Mouse (Mus musculus) MEL (cell line): ENCODE results near the gene Apbb2. TPM values are rescaled to one million over a fixed set of nuclear protein-coding genes. Genes with fewer than 3 reads are reported as not detected.

Experiments used
- DNase-seq: peaks from one replicate; pipeline ENCODE4 v3.0.0; 2011; ENCODE audit warnings: low read depth, low spot score
- H3K27ac ChIP-seq: 2 replicates; pipeline ENCODE4 v1.5.1; 2012; ENCODE audit warnings: low read depth, mild to moderate bottlenecking, control low read depth, low read length, moderate library complexity; ENCODE audit not compliant: control insufficient read depth
- H3K27me3 ChIP-seq, 2 experiments: fragments of 150-350 bp in 1 of 2; sonication (generic) in 1 of 2; 2 replicates each; pipeline ENCODE4 v1.6.1; 2012; ENCODE audit warnings: low read length in 2 of 2, mild to moderate bottlenecking in 2 of 2, improper control_type of control experiment in 1 of 2, moderate library complexity in 1 of 2; ENCODE audit not compliant: insufficient read depth in 2 of 2, control insufficient read depth in 1 of 2
- H3K36me3 ChIP-seq, 2 experiments: 2 replicates each; pipeline ENCODE4 v1.6.1; 2012 to 2014; ENCODE audit warnings: low read length in 2 of 2, improper control_type of control experiment in 1 of 2, inconsistent platforms in 1 of 2, mild to moderate bottlenecking in 1 of 2; ENCODE audit not compliant: insufficient read depth in 2 of 2, control insufficient read depth in 1 of 2
- H3K4me1 ChIP-seq, 2 experiments: fragments of 150-350 bp in 1 of 2; sonication (generic) in 1 of 2; 2 replicates each; pipeline ENCODE4 v1.6.1; 2012; ENCODE audit warnings: low read length in 2 of 2, improper control_type of control experiment in 1 of 2, mild to moderate bottlenecking in 1 of 2; ENCODE audit not compliant: insufficient read depth in 2 of 2, control insufficient read depth in 1 of 2
- H3K4me3 ChIP-seq, 2 experiments: fragments of 150-350 bp in 1 of 2; sonication (generic) in 1 of 2; 2 replicates each; pipeline ENCODE4 v1.5.1; 2012; ENCODE audit warnings: low read depth in 2 of 2, low read length in 2 of 2, mild to moderate bottlenecking in 2 of 2, moderate library complexity in 2 of 2, control low read depth in 1 of 2, improper control_type of control experiment in 1 of 2; ENCODE audit not compliant: control insufficient read depth in 1 of 2, insufficient read depth in 1 of 2
- H3K79me2 ChIP-seq: 2 replicates; pipeline ENCODE4 v1.6.1; 2012; ENCODE audit warnings: mild to moderate bottlenecking, low read length, moderate library complexity; ENCODE audit not compliant: control insufficient read depth, poor library complexity, insufficient read depth
- H3K9ac ChIP-seq: 2 replicates; pipeline ENCODE4 v1.6.1; 2012; ENCODE audit warnings: low read depth, mild to moderate bottlenecking, control low read depth, low read length, moderate library complexity; ENCODE audit not compliant: control insufficient read depth, poor library complexity, severe bottlenecking
- H3K9me3 ChIP-seq: fragments of 150-350 bp; sonication (generic); replicated peaks from 2 replicates; pipeline ENCODE4 v1.6.1; 2012; ENCODE audit warnings: mild to moderate bottlenecking, low read length, improper control_type of control experiment, moderate library complexity; ENCODE audit not compliant: insufficient read depth
- BHLHE40 ChIP-seq: IDR thresholded peaks from 2 replicates; pipeline ENCODE4 v1.6.1; 2012; ENCODE audit warnings: low read depth, mild to moderate bottlenecking, inconsistent platforms, low read length, improper control_type of control experiment, borderline replicate concordance
- CHD1 ChIP-seq: IDR thresholded peaks from 2 replicates; pipeline ENCODE4 v1.6.1; 2012; ENCODE audit warnings: low read depth, mild to moderate bottlenecking, inconsistent platforms, low read length, improper control_type of control experiment
- CHD2 ChIP-seq: IDR thresholded peaks from 2 replicates; pipeline ENCODE4 v1.6.1; 2011; ENCODE audit warnings: low read length, improper control_type of control experiment
- CTCF ChIP-seq, 3 experiments: IDR thresholded peaks in 2 of 3; conservative IDR thresholded peaks in 1 of 3; 2 replicates each; pipeline ENCODE4 v1.5.1; 2011 to 2012; ENCODE audit warnings: low read length in 3 of 3, low read depth in 2 of 3, mild to moderate bottlenecking in 2 of 3, improper control_type of control experiment in 1 of 3, inconsistent platforms in 1 of 3, mixed read lengths in 1 of 3, moderate library complexity in 1 of 3; ENCODE audit not compliant: control insufficient read depth in 1 of 3, insufficient read depth in 1 of 3, poor library complexity in 1 of 3, severe bottlenecking in 1 of 3
- E2F4 ChIP-seq: IDR thresholded peaks from 2 replicates; pipeline ENCODE4 v1.6.1; 2011; ENCODE audit warnings: low read depth, low read length, improper control_type of control experiment, borderline replicate concordance
- EP300 ChIP-seq, 2 experiments: IDR thresholded peaks; 2 replicates each; pipeline ENCODE4 v1.6.1; 2011; ENCODE audit warnings: improper control_type of control experiment in 2 of 2, low read length in 2 of 2, low read depth in 1 of 2, mild to moderate bottlenecking in 1 of 2
- GATA1 ChIP-seq: IDR thresholded peaks from 2 replicates; pipeline ENCODE4 v1.6.1; 2011; ENCODE audit warnings: low read depth, low read length, improper control_type of control experiment
- HCFC1 ChIP-seq: IDR thresholded peaks from 2 replicates; pipeline ENCODE4 v1.6.1; 2012; ENCODE audit warnings: low read depth, mild to moderate bottlenecking, inconsistent platforms, low read length, improper control_type of control experiment, moderate library complexity
- MAFK ChIP-seq: IDR thresholded peaks from 2 replicates; pipeline ENCODE4 v1.6.1; 2011; ENCODE audit warnings: low read depth, mild to moderate bottlenecking, low read length, improper control_type of control experiment, borderline replicate concordance
- MAX ChIP-seq: IDR thresholded peaks from 2 replicates; pipeline ENCODE4 v1.6.1; 2011; ENCODE audit warnings: low read length, improper control_type of control experiment
- MYB ChIP-seq: IDR thresholded peaks from 2 replicates; pipeline ENCODE4 v1.6.1; 2011; ENCODE audit warnings: mild to moderate bottlenecking, low read depth, low read length, improper control_type of control experiment
- POLR2AphosphoS2 ChIP-seq: IDR thresholded peaks from 2 replicates; pipeline ENCODE4 v1.6.1; 2011; ENCODE audit warnings: low read length, improper control_type of control experiment
- POLR2AphosphoS5 ChIP-seq: IDR thresholded peaks from 2 replicates; pipeline ENCODE4 v1.6.1; 2012; ENCODE audit warnings: low read depth, borderline replicate concordance, mild to moderate bottlenecking, inconsistent platforms, low read length, moderate library complexity, mixed read lengths
- RAD21 ChIP-seq: IDR thresholded peaks from 2 replicates; pipeline ENCODE4 v1.6.1; 2011; ENCODE audit warnings: mild to moderate bottlenecking, low read depth, low read length, improper control_type of control experiment
- SIN3A ChIP-seq: IDR thresholded peaks from 2 replicates; pipeline ENCODE4 v1.6.1; 2012; ENCODE audit warnings: low read length, improper control_type of control experiment, inconsistent platforms
- SMC3 ChIP-seq: IDR thresholded peaks from 2 replicates; pipeline ENCODE4 v1.6.1; 2011; ENCODE audit warnings: low read depth, low read length, improper control_type of control experiment
- TAL1 ChIP-seq: IDR thresholded peaks from 2 replicates; pipeline ENCODE4 v1.6.1; 2012; ENCODE audit warnings: mild to moderate bottlenecking, inconsistent platforms, low read length, moderate library complexity, mixed read lengths
- USF1 ChIP-seq: IDR thresholded peaks from 2 replicates; pipeline ENCODE4 v1.6.1; 2014; ENCODE audit warnings: low read depth, mild to moderate bottlenecking, inconsistent platforms, low read length, improper control_type of control experiment, moderate library complexity
- USF2 ChIP-seq, 2 experiments: IDR thresholded peaks; 2 replicates each; pipeline ENCODE4 v1.6.1; 2011 to 2012; ENCODE audit warnings: improper control_type of control experiment in 2 of 2, low read length in 2 of 2, borderline replicate concordance in 1 of 2, inconsistent platforms in 1 of 2, low read depth in 1 of 2, mild to moderate bottlenecking in 1 of 2; ENCODE audit not compliant: insufficient read depth in 1 of 2
- ZKSCAN1 ChIP-seq: IDR thresholded peaks from 2 replicates; pipeline ENCODE4 v1.6.1; 2012; ENCODE audit warnings: low read depth, mild to moderate bottlenecking, inconsistent platforms, low read length, improper control_type of control experiment, moderate library complexity
- ZMIZ1 ChIP-seq: IDR thresholded peaks from 2 replicates; pipeline ENCODE4 v1.6.1; 2012; ENCODE audit warnings: low read depth, mild to moderate bottlenecking, inconsistent platforms, low read length, improper control_type of control experiment, moderate library complexity
- polyA plus RNA-seq, 2 experiments: library from polyadenylated mRNA; stranded (reverse) in 1 of 2; unstranded in 1 of 2; fragments of >175 nt in 1 of 2; fragments of >200 nt in 1 of 2; gene quantifications; 2 replicates each; pipeline versions ENCODE4 v1.2.1 to v1.2.4; 2012; ENCODE audit warnings: low replicate concordance in 2 of 2, low read depth in 1 of 2; ENCODE audit not compliant: insufficient read length in 2 of 2, insufficient read depth in 1 of 2, missing spikeins in 1 of 2
- total RNA-seq: library from RNA; depleted of rRNA; stranded (reverse); fragments of 300-350 nt; gene quantifications from 2 replicates; pipeline ENCODE4 v1.2.3, GENCODE M21; 2012

The Apbb2 gene
- total and polyA plus RNA-seq, 3 experiments, result not detected

- no peak overlapping the region for H3K9ac ChIP-seq
- H3K27ac ChIP-seq, result no peak overlapping the region
- TF ChIP-seq RAD21 (peak; percentile 5), CTCF (IDR thresholded peaks at IDR 0.05 in 2 of 3, conservative IDR thresholded peaks at IDR 0.05 in 1 of 3; ENCODE audit: control insufficient read depth in 1 of 3, insufficient read depth in 1 of 3, low read depth in 2 of 3, low read length in 3 of 3, poor library complexity in 1 of 3, severe bottlenecking in 1 of 3) (peak; percentile 40 to 50 (median 40)), SMC3 (peak; percentile 26; the same call in 1 of the 2 replicates), MYB (no peak)
- TF ChIP-seq, all 39 proteins: peak for 3
- Histone ChIP-seq H3K79me2 (no peaks in the 10 kb centered on the region), H3K36me3 (no peaks in the 10 kb centered on the region), H3K9me3 (no peaks in the 10 kb centered on the region), H3K4me1 (no peaks in the 10 kb centered on the region), H3K4me3 (no peak overlapping the region), H3K27me3 (no peaks in the 10 kb centered on the region)
- DNase-seq, result peak; percentile 10
These were observed 249.6 kb downstream of the Apbb2 start for GRCm38 (mm10) chr5:66368966-66369365.

- Histone ChIP-seq H3K27me3 (no peaks in the 10 kb centered on the region), H3K4me1 (no peaks in the 10 kb centered on the region), H3K36me3 (no peaks in the 10 kb centered on the region), H3K27ac (no peak overlapping the region)
- no peak for TF ChIP-seq BHLHE40
- TF ChIP-seq HCFC1, result no peak
- TF ChIP-seq USF2 (IDR thresholded peaks at IDR 0.05; ENCODE audit: borderline replicate concordance in 1 of 2, insufficient read depth in 1 of 2, low read depth in 1 of 2, low read length in 2 of 2), result no peak
- no peak for TF ChIP-seq ZKSCAN1
- no peak for TF ChIP-seq CTCF (IDR thresholded peaks at IDR 0.05 in 2 of 3, conservative IDR thresholded peaks at IDR 0.05 in 1 of 3; ENCODE audit: control insufficient read depth in 1 of 3, insufficient read depth in 1 of 3, low read depth in 2 of 3, low read length in 3 of 3, poor library complexity in 1 of 3, severe bottlenecking in 1 of 3)
- TF ChIP-seq MYB, result no peak
- TF ChIP-seq TAL1, result no peak
- TF ChIP-seq CHD2, result no peak
- no peak for TF ChIP-seq CHD1
- no peak for TF ChIP-seq SIN3A
- TF ChIP-seq GATA1, result no peak
- TF ChIP-seq USF1, result no peak
- TF ChIP-seq E2F4, result no peak
- no peak for TF ChIP-seq ZMIZ1
- TF ChIP-seq POLR2AphosphoS5, result no peak
- TF ChIP-seq MAFK, result no peak
- no peak for TF ChIP-seq POLR2AphosphoS2
- no peak for TF ChIP-seq MAX
- TF ChIP-seq EP300 (IDR thresholded peaks at IDR 0.05; ENCODE audit: low read depth in 1 of 2, low read length in 2 of 2), result no peak
- TF ChIP-seq, all 39 proteins: peak for 0
- no peak for DNase-seq
- Histone ChIP-seq H3K79me2 (no peaks in the 10 kb centered on the region), H3K9me3 (no peaks in the 10 kb centered on the region), H3K9ac (no peak overlapping the region), H3K4me3 (no peak overlapping the region)
These were observed 250.9 kb downstream of the Apbb2 start for GRCm38 (mm10) chr5:66367641-66368040.
